Mouse (Mus musculus): ENCODE data around the gene Rab11fip4.

Rab11fip4 gene

DNA sequence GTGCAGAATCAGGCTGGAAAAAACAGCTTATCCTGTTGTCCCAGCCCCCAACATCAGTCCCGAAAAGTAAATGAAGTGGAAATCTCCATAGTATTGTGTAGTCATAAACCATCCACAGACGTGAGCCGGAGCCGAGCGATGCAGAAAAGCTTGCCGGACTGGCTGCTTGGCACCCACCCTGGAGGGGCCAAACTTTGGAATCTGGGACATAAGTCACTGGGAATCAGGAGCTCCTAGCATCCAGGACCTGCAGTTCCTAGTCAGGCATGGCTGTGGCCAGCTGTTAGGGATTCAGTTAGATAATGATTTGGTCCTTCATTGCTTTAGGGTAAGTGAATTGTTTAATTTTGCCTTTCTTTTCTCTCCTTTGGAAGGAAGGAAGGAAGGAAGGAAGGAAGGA, 122.2 kb downstream of the Rab11fip4 start:
- no peak for ATAC-seq (ENCODE audit: low TSS enrichment)

DNA sequence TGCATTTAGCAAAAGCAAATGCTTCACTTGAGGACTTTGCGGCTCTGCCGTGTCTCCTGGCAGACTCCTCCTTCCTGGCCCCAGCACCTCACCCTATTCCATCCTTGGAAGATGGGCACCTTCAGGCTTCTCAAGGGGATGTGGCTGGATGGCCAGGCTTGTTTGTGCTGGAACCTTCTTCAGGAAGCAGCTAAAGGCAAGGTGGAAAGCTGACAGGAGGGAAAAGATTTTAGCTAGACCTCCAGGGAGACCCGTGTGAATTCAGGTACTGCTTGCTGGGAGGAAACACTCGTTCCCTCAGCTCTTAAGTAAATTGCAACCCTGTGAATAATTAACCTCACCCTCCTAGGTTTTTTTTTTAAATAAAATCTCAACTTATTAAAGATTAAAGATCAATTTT, 122.7 kb downstream of the Rab11fip4 start:
- no peak for ATAC-seq (ENCODE audit: low TSS enrichment)

DNA sequence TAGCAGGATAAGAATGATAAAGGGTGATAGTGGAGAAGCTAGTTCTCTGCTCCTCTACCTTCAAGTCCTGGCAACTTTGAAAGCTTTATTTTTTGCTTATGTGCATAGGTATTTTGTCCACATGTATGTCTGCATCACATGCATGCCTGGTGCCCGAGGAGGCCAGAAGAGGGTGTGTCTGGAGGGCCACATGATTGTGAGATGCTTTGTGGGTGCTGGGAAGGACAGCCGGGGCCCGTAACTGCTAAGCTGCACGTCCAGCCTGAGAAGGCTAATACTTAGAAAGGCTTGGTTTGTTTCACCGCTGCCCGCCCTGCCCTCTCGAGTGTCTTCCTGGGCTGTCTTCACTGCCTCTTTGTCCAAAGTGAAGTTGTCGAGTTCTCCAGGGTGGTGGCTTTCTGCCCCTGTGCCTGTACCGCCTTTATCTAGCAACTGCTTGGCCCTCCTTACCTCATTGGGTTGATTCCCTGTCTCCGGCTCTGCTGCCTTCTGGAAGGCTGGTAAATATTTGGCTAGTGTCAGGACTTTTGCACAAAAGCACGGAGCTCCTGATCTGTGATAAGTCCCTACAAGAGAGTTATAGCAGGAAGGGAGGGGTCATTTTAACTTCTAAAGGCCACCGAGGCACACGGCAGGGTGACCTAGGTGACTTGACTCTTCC, 123.2 kb downstream of the Rab11fip4 start:
- ATAC-seq (ENCODE audit: low TSS enrichment) = no peak

DNA sequence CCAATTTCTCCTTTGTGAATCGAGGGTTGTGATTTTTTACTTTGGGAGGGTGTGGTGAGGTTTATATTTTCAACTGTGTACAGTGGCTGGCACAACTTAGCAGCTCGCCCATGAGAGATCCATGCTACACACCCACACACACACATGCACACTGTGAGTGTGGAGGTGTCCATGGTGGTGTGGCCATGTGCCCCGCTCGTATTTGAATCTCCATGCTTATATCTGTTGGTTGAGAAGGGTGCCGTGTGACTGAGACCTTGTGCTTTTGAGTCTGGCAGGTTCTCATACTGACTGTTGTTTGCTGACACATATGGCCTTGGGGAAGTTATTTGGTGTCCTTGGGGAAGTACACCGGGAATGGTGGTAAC, 123.7 kb downstream of the Rab11fip4 start:
- no peak for ATAC-seq (ENCODE audit: low TSS enrichment)

GRCm38 (mm10) chr11:79715316-79715715, 124.3 kb downstream of the Rab11fip4 start:
- no peak for ATAC-seq (ENCODE audit: low TSS enrichment)

DNA sequence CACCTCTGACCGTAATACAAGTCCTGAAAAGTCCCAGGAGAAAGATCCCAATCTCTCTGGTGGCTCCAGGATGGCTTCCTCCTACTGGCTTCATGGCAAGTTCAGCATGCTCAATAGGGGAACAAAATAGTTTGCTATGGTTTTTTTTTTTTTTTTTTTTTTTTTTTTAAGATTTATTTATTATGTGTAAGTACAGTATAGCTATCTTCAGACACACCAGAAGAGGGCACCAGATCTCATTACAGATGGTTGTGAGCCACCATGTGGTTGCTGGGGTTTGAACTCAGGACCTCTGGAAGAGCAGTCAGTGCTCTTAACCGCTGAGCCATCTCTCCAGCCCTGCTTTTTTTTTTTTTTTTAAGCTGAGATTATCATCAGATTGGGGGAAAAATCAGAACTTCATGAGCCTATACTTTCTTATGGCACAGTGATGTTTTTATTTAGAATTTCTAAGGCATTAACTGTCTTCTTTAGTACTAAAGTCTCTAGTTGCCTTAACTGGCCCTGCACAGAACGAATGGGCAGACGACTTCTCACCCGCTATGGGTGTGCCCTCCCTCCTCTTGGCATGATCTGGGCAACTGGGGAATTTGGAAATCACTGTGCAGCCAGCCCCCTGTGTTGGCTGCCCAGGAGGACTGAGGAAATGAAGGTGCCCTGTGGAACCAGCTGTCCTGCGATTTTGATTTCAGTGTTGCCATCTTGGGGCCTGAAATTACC, 124.9 kb downstream of the Rab11fip4 start:
- ATAC-seq (ENCODE audit: low TSS enrichment) = no peak

- ATAC-seq (ENCODE audit: low TSS enrichment) = no peak
Observed at GRCm38 (mm10) chr11:79716453-79716749, 125.4 kb downstream of the Rab11fip4 start.

GRCm38 (mm10) chr11:79717271-79717670, 126.3 kb downstream of the Rab11fip4 start:
- no peak for ATAC-seq (ENCODE audit: low TSS enrichment)

GRCm38 (mm10) chr11:79717801-79718200, 126.8 kb downstream of the Rab11fip4 start:
- ATAC-seq (ENCODE audit: low TSS enrichment) = no peak

- ATAC-seq (ENCODE audit: low TSS enrichment) = no peak
Observed at GRCm38 (mm10) chr11:79718202-79718601, 127.2 kb downstream of the Rab11fip4 start.

DNA sequence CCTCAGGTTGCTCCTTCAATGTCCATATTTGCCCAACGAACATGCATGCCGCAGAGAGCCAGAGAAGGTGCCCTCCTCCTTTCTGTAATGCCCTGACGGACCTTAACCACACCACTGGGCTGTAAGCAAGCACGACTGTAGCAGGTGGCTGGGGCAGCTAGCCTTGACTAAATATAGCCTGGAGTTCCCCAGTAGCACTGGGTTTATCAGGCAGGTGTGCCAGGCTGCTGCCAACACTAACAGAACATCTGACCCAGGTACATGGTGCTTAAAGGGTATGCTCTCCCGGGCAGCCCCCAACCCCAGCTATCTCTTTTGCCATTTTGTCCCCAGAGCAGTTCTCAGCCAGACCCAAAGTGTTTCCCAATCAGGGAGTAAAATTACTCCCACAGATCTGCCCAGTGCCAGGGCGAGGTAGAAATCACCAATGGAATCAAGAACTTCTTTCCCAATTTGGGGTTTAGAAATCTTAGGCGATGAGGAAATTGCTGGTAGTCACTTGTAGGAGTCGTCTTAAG, 127.9 kb downstream of the Rab11fip4 start:
- ATAC-seq (ENCODE audit: low TSS enrichment) = no peak

- ATAC-seq (ENCODE audit: low TSS enrichment) = no peak
Observed at GRCm38 (mm10) chr11:79720737-79721136, 129.7 kb downstream of the Rab11fip4 start.

DNA sequence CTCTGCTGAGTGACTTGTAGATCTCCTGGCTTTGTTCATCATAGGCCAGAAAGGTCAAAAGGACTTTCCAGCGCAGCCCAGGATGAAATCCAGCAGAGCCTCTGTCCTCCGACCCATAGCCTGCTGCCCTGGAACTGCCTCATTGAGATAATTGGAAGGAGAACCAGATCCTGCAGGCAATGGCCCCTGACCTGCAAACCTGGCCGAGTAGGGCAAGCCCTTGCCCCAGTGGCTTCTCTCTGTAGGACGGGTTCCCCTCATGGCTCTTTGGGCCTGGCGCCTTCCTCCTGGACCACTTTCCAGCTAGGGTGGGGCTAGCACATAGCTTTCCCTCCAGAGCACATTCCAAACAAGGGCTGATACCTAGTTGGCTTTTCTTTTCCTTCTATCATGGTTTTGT, 131.8 kb downstream of the Rab11fip4 start:
- no peak for ATAC-seq (ENCODE audit: low TSS enrichment)

GRCm38 (mm10) chr11:79725005-79725404, 134.0 kb downstream of the Rab11fip4 start:
- no peak for ATAC-seq (ENCODE audit: low TSS enrichment)

GRCm38 (mm10) chr11:79729231-79730047, 138.4 kb downstream of the Rab11fip4 start:
- ATAC-seq (ENCODE audit: low TSS enrichment) = peak; percentile 57; the same call in 1 of the 2 replicates

- ATAC-seq (ENCODE audit: low TSS enrichment) = no peak
Observed at GRCm38 (mm10) chr11:79730462-79730861, 139.4 kb downstream of the Rab11fip4 start.

GRCm38 (mm10) chr11:79731476-79731875, 140.5 kb downstream of the Rab11fip4 start:
- ATAC-seq (ENCODE audit: low TSS enrichment) = no peak

DNA sequence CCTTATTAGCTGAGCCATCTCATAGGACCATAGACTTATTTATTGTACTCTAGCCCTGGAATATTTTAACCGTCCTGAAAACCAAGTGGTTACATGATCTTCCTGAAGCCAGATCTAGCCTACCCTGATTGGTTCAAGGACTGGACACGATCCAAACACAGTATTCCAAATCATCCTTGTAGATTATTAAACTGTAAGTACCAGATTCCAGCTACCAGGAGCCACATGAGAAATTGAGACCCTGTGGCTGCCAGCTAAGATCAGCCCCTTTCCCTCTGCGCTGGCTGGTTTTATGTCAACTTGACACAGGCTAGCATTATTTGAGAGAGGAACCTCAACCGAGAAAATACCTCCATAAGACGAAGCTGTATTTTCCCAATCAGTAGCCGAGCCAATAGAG, 142.0 kb downstream of the Rab11fip4 start:
- ATAC-seq (ENCODE audit: low TSS enrichment) = no peak

DNA sequence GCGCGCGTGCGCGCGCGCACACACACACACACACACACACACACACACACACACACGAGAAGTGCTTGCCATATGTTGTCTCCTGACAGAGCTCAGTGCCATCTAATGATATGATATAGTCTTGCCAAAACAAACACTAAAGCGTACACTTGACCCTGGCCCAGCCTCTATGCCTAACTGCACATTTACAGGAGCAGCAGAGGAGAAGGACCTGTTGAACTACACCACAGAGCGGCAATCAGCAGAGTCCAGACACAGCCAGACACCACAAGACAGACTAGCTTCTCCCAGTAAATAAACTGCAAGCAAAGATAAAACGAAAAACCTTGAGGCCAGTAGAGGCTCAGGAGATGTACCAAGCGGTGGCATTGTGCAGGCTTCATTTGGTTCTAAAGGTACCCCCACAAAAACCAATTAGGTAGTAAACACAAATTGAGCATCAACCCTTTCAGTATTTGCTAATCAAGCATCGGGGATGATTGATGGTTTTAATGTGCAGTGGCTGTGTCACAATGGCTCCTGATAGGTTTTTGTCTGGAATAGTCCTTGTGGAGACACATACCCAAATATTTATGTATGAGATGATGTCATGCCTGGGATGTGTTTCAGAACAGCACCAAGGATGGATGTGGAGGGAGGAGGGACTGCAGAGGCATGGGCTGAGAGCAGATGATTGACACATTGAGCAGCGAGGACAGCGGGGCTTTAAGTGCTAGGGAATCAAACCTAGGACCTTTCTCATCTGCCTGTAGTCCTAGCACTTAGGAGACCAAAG, 145.4 kb downstream of the Rab11fip4 start:
- peak; percentile 83 for ATAC-seq (ENCODE audit: low TSS enrichment)

DNA sequence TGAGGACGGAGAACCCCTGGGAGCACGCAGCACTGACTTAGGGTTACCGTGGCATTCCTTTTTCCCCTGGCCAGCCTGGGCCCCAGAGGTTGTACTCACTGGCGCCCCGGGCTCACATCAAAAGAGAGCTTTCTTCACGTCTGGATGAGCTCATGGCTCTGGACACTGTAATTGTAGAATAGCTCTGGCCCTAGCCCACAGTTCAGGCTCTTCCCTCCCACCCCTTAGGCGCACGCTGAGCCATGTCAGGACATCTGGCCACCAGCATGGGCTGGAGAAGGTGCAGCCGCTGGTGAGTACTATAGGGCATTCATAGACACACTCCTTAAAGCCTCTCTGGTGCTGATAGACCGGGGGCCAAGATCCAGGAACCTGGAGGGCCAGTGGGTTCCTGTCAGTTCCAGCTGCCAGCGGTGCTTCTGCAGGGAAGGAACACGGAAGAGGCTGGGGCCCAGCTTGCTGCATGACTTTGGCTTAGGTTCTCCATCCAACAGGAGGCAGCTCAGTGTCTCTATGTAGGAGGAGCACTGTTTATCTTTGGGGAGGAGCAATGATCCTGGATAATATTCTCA, 146.2 kb downstream of the Rab11fip4 start:
- no peak; the same call in 1 of the 2 replicates for ATAC-seq (ENCODE audit: low TSS enrichment)

- no peak for ATAC-seq (ENCODE audit: low TSS enrichment)
Observed at GRCm38 (mm10) chr11:79737865-79738502, 147.0 kb downstream of the Rab11fip4 start.
